Mouse (Mus musculus): Measurements from ENCODE around the gene E2f2. TPM values are rescaled to one million over a fixed set of nuclear protein-coding genes. Genes with fewer than 3 reads are reported as not detected.
A peak's percentile ranks its signal among the peaks of the same experiment; 100 is the strongest.

E2f2 gene
- total and polyA plus RNA-seq, 3 experiments: 0.65 to 5.3 (median 1.3) TPM

DNA sequence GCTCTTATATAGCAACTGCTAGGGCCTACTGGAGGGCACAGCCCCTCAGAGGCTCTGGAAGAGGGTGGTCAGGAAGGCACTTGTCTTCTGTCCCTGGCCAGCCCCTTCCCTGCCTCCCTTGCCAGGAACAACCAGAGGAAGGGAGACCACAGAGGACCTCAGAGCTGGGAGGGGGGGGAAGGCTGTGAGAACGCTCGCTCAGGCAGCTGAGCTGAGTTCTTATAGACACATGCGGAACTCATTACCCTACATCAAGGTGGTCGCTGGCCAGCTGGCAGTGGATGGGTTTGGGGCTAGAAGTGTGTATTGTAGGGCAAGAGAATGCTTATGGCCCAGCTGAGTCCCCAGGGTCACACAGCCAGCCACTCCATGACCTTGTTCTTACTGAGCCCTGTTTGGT is 21.6 kb upstream of the E2f2 start:
- Histone ChIP-seq H3K27ac (no peak overlapping the region), H3K79me2 (replicated peaks; ENCODE audit: control insufficient read depth, insufficient read depth, low read length) (no peaks in the 10 kb centered on the region), H3K36me3 (ENCODE audit: control insufficient read depth, insufficient read depth, low read length) (peaks cover 3% of the 10 kb centered on the region), H3K9ac (ENCODE audit: low read depth, low read length) (no peak overlapping the region), H3K27me3 (ENCODE audit: control insufficient read depth, insufficient read depth, low read length) (no peaks in the 10 kb centered on the region), H3K4me1 (ENCODE audit: control insufficient read depth, insufficient read depth, low read length) (peaks cover 6% of the 10 kb centered on the region), H3K4me3 (no peak overlapping the region)
- TF ChIP-seq EP300 (IDR thresholded peaks at IDR 0.05; ENCODE audit: insufficient read depth, low read depth, low read length) (no peak), CTCF (IDR thresholded peaks at IDR 0.05) (no peak), POLR2A (IDR thresholded peaks at IDR 0.05; ENCODE audit: insufficient read depth, low read depth, low read length) (no peak)
- no peak for DNase-seq
- WGBS: 76% methylated on average over 4 of the region's 4 CpGs
- intact Hi-C loops (cut with DNase I): loop anchor here (10.0 kb wide), 2 partner anchors 176 to 256 kb away; partner anchors contain the start of genes Cnr2 and Lypla2

- Histone ChIP-seq H3K4me3 (no peak overlapping the region), H3K79me2 (replicated peaks; ENCODE audit: control insufficient read depth, insufficient read depth, low read length) (no peaks in the 10 kb centered on the region), H3K27ac (no peak overlapping the region), H3K9ac (ENCODE audit: low read depth, low read length) (no peak overlapping the region), H3K36me3 (ENCODE audit: control insufficient read depth, insufficient read depth, low read length) (no peaks in the 10 kb centered on the region), H3K4me1 (ENCODE audit: control insufficient read depth, insufficient read depth, low read length) (peaks cover 1% of the 10 kb centered on the region; the same call in 1 of the 2 replicates), H3K27me3 (ENCODE audit: control insufficient read depth, insufficient read depth, low read length) (no peaks in the 10 kb centered on the region)
- TF ChIP-seq POLR2A (IDR thresholded peaks at IDR 0.05; ENCODE audit: insufficient read depth, low read depth, low read length): no peak
- peak; percentile 42 for TF ChIP-seq CTCF (IDR thresholded peaks at IDR 0.05)
- no peak for TF ChIP-seq EP300 (IDR thresholded peaks at IDR 0.05; ENCODE audit: insufficient read depth, low read depth, low read length)
- intact Hi-C loops (cut with DNase I): loop anchor here (10.0 kb wide), 2 partner anchors 178 to 258 kb away; partner anchors contain the start of genes Cnr2 and Lypla2
- no peak for DNase-seq
- 85% methylated on average over 4 of the region's 4 CpGs for WGBS
These were observed 19.4 kb upstream of the E2f2 start for GRCm38 (mm10) chr4:136152821-136153220.

GRCm38 (mm10) chr4:136154462-136154861 is 17.7 kb upstream of the E2f2 start:
- Histone ChIP-seq H3K36me3 (ENCODE audit: control insufficient read depth, insufficient read depth, low read length) (no peaks in the 10 kb centered on the region), H3K79me2 (replicated peaks; ENCODE audit: control insufficient read depth, insufficient read depth, low read length) (no peaks in the 10 kb centered on the region), H3K4me1 (ENCODE audit: control insufficient read depth, insufficient read depth, low read length) (no peaks in the 10 kb centered on the region), H3K4me3 (no peak overlapping the region), H3K27me3 (ENCODE audit: control insufficient read depth, insufficient read depth, low read length) (no peaks in the 10 kb centered on the region), H3K9ac (ENCODE audit: low read depth, low read length) (no peak overlapping the region), H3K27ac (no peak overlapping the region)
- intact Hi-C loops (cut with DNase I): loop anchor here (10.0 kb wide), 2 partner anchors 180 to 260 kb away; partner anchors contain the start of genes Cnr2 and Lypla2
- 67% methylated on average over 9 of the region's 9 CpGs for WGBS
- DNase-seq: no peak
- TF ChIP-seq CTCF (IDR thresholded peaks at IDR 0.05): no peak
- TF ChIP-seq POLR2A (IDR thresholded peaks at IDR 0.05; ENCODE audit: insufficient read depth, low read depth, low read length): no peak
- no peak for TF ChIP-seq EP300 (IDR thresholded peaks at IDR 0.05; ENCODE audit: insufficient read depth, low read depth, low read length)

DNA sequence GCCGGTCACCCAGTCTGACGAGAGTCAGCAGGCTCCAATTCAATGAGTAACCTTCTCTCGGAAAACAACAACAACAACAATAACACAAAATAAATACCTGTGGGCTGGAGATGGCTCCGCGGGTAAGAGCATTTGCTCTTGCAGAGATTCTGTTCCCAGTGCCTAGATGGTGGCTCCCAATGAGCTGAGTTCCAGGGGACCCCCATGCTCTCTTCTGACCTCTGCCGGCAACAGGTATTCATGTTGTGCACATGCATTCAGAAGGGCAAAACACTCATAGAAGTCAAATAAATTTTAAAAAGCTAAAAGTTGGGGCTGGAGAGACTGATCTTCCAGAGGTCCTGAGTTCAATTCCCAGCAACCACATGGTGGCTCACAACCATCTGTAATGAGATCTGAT is 13.7 kb upstream of the E2f2 start:
- intact Hi-C loops (cut with DNase I): loop anchor here (10.0 kb wide), 2 partner anchors 184 to 264 kb away; partner anchors contain the start of genes Cnr2 and Lypla2
- TF ChIP-seq EP300 (IDR thresholded peaks at IDR 0.05; ENCODE audit: insufficient read depth, low read depth, low read length): no peak
- peak; percentile 61 for TF ChIP-seq CTCF (IDR thresholded peaks at IDR 0.05)
- no peak for TF ChIP-seq POLR2A (IDR thresholded peaks at IDR 0.05; ENCODE audit: insufficient read depth, low read depth, low read length)
- no peak for DNase-seq
- Histone ChIP-seq H3K79me2 (replicated peaks; ENCODE audit: control insufficient read depth, insufficient read depth, low read length) (no peaks in the 10 kb centered on the region), H3K9ac (ENCODE audit: low read depth, low read length) (no peak overlapping the region), H3K27me3 (ENCODE audit: control insufficient read depth, insufficient read depth, low read length) (no peaks in the 10 kb centered on the region), H3K4me3 (no peak overlapping the region), H3K4me1 (ENCODE audit: control insufficient read depth, insufficient read depth, low read length) (no peaks in the 10 kb centered on the region; the same call in 1 of the 2 replicates), H3K36me3 (ENCODE audit: control insufficient read depth, insufficient read depth, low read length) (no peaks in the 10 kb centered on the region), H3K27ac (no peak overlapping the region)
- WGBS: 77% methylated on average over 6 of the region's 6 CpGs

GRCm38 (mm10) chr4:136159802-136160397 is 12.3 kb upstream of the E2f2 start:
- no peaks in the 10 kb centered on the region for H3K36me3 ChIP-seq (ENCODE audit: control insufficient read depth, insufficient read depth, low read length)
- TF ChIP-seq POLR2A (IDR thresholded peaks at IDR 0.05; ENCODE audit: insufficient read depth, low read depth, low read length) (no peak), EP300 (IDR thresholded peaks at IDR 0.05; ENCODE audit: insufficient read depth, low read depth, low read length) (peak; percentile 99), CTCF (IDR thresholded peaks at IDR 0.05) (peak; percentile 95)
- peak; percentile 72 to 78 for DNase-seq
- intact Hi-C loops (cut with DNase I): loop anchor here (1.0 to 10.0 kb wide), 4 partner anchors 82 to 265 kb away; partner anchors contain the start of genes Cnr2 and Lypla2
- H3K4me1 ChIP-seq (ENCODE audit: control insufficient read depth, insufficient read depth, low read length): no peaks in the 10 kb centered on the region; the same call in 1 of the 2 replicates
- H3K27me3 ChIP-seq (ENCODE audit: control insufficient read depth, insufficient read depth, low read length): no peaks in the 10 kb centered on the region
- H3K9ac ChIP-seq (ENCODE audit: low read depth, low read length): no peak overlapping the region
- 21% methylated on average over 5 of the region's 5 CpGs for WGBS
- H3K4me3 ChIP-seq: no peak overlapping the region
- no peak overlapping the region for H3K27ac ChIP-seq
- no peaks in the 10 kb centered on the region for H3K79me2 ChIP-seq (replicated peaks; ENCODE audit: control insufficient read depth, insufficient read depth, low read length)

GRCm38 (mm10) chr4:136163448-136163847 is 8.7 kb upstream of the E2f2 start:
- Histone ChIP-seq H3K27me3 (ENCODE audit: control insufficient read depth, insufficient read depth, low read length) (no peaks in the 10 kb centered on the region), H3K4me3 (no peak overlapping the region), H3K4me1 (ENCODE audit: control insufficient read depth, insufficient read depth, low read length) (no peaks in the 10 kb centered on the region; the same call in 1 of the 2 replicates), H3K79me2 (replicated peaks; ENCODE audit: control insufficient read depth, insufficient read depth, low read length) (no peaks in the 10 kb centered on the region), H3K9ac (ENCODE audit: low read depth, low read length) (no peak overlapping the region), H3K27ac (no peak overlapping the region), H3K36me3 (ENCODE audit: control insufficient read depth, insufficient read depth, low read length) (no peaks in the 10 kb centered on the region)
- TF ChIP-seq EP300 (IDR thresholded peaks at IDR 0.05; ENCODE audit: insufficient read depth, low read depth, low read length): peak; percentile 87
- no peak; the same call in none of the 2 replicates for TF ChIP-seq CTCF (IDR thresholded peaks at IDR 0.05)
- WGBS: 1% methylated on average over 11 of the region's 11 CpGs
- intact Hi-C loops (cut with DNase I): loop anchor here (1.0 to 5.0 kb wide), 3 partner anchors 17 to 79 kb away; no protein-coding TSS in a partner anchor
- peak; percentile 84 to 92 for DNase-seq
